23 mouse cellular contexts compared by ENCODE assay signal in the genomic region with DNA sequence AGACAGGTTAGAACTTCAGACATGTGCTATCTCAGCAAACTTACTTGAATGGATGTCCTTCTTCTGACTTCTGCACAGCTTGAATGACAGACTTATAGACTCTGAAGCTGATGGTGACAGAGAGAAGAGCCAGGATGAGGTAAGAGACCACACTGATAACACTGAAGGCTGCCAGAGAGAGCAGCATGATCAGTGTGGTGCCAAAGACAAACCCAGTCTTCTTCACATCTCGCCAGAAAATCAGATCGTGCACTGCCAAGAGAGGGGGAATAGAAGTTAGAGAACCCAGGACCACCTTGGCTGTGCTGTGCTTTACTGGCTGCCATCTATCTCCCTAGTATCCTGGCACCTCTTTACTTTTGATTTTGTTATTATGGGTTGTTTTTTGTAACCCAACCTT. TPM values are rescaled to one million over a fixed set of nuclear protein-coding genes. Genes with fewer than 3 reads are reported as not detected.
A peak's percentile ranks its signal among the peaks of the same experiment; 100 is the strongest.
DNase-seq lines count a peak whose midpoint lies in the region; ATAC-seq lines count a peak whose summit lies in the region.
"Had no signal": no experiment of that assay in that cellular context is flagged by ENCODE, and none has a peak within 500 bp of the region (broad histone marks: within the 10 kb centered on the region; RNA-seq: fewer than 3 reads in every experiment).

No protein-coding gene starts in this region.

- H3K27me3 ChIP-seq in forebrain, embryonic 15.5 days, result no peaks in the 10 kb centered on the region
- no peaks in the 10 kb centered on the region for H3K27me3 ChIP-seq in forebrain, embryonic 11.5 days (ENCODE audit: control insufficient read depth, insufficient read depth, low read length)
- H3K27me3 ChIP-seq in kidney, embryonic 15.5 days, result no peaks in the 10 kb centered on the region
- H3K27me3 ChIP-seq: embryonic facial prominence, embryonic 15.5 days; hindbrain, embryonic 13.5 days had no signal

- DNase-seq in cerebellum, postnatal 10 days, result peak; percentile 79 to 87
- DNase-seq in cerebellum, adult 11-12 months, result no peak
- no peak for DNase-seq in forebrain, embryonic 11.5 days (ENCODE audit: low spot score)
- peak; percentile 52 for DNase-seq in left cerebral cortex, postnatal 4 days
- DNase-seq in left cerebral cortex, adult 18-20 months (ENCODE audit: low spot score in 2 of 2), result no peak
- DNase-seq: adrenal gland, adult 8-10 months; adrenal gland, postnatal 36 days; B cell, adult 2 months; cerebellum, adult 18-20 months; cerebellum, adult 9-11 months; embryo, embryonic 11 days; gastrocnemius, adult 2 months; gastrocnemius, postnatal 36 days; heart, postnatal 14 days; kidney, adult 11 months; kidney, adult 9 months had no signal

- 62% methylated on average over 2 of the region's 2 CpGs for WGBS in forebrain, embryonic 15.5 days
- WGBS in forebrain, embryonic 11.5 days, result 86% methylated on average over 2 of the region's 2 CpGs
- WGBS in kidney, embryonic 15.5 days, result 91% methylated on average over 2 of the region's 2 CpGs

- intact Hi-C loops in left cerebral cortex, postnatal 4 days (cut with DNase I), result no loop called here

- no peak overlapping the region for H3K4me3 ChIP-seq in forebrain, embryonic 15.5 days
- H3K4me3 ChIP-seq in forebrain, embryonic 11.5 days (ENCODE audit: low read depth, low read length), result no peak overlapping the region
- no peak overlapping the region for H3K4me3 ChIP-seq in kidney, embryonic 15.5 days (replicated peaks)
- H3K4me3 ChIP-seq: embryonic facial prominence, embryonic 15.5 days; erythroblast, embryonic 14.5 days; gastrocnemius, adult 2 months; hindbrain, embryonic 13.5 days had no signal

- no peak overlapping the region for H3K9ac ChIP-seq in forebrain, embryonic 15.5 days (replicated peaks)
- no peak overlapping the region for H3K9ac ChIP-seq in forebrain, embryonic 11.5 days (ENCODE audit: low read length)
- no peak overlapping the region for H3K9ac ChIP-seq in kidney, embryonic 15.5 days
- H3K9ac ChIP-seq: embryonic facial prominence, embryonic 15.5 days; hindbrain, embryonic 13.5 days had no signal

- H3K4me2 ChIP-seq in forebrain, embryonic 15.5 days (replicated peaks), result no peak overlapping the region
- no peak overlapping the region for H3K4me2 ChIP-seq in forebrain, embryonic 11.5 days (ENCODE audit: low read depth, low read length, severe bottlenecking)
- no peak overlapping the region for H3K4me2 ChIP-seq in kidney, embryonic 15.5 days
- H3K4me2 ChIP-seq: embryonic facial prominence, embryonic 15.5 days; hindbrain, embryonic 13.5 days had no signal

- peaks cover 48% of the 10 kb centered on the region for H3K36me3 ChIP-seq in forebrain, embryonic 15.5 days
- peaks cover 13% of the 10 kb centered on the region for H3K36me3 ChIP-seq in forebrain, embryonic 11.5 days (ENCODE audit: control insufficient read depth, insufficient read depth, low read length)
- peaks cover 52% of the 10 kb centered on the region for H3K36me3 ChIP-seq in kidney, embryonic 15.5 days

- peak; percentile 42; the same call in 1 of the 2 replicates for ATAC-seq in forebrain, embryonic 15.5 days (replicated peaks)
- ATAC-seq in forebrain, embryonic 11.5 days (replicated peaks; ENCODE audit: low FRiP score), result no peak
- ATAC-seq in kidney, embryonic 15.5 days (replicated peaks; ENCODE audit: low FRiP score), result no peak
- ATAC-seq: CD4-positive, CD25-positive, alpha-beta regulatory T cell, adult 4 months had no signal

- H3K27ac ChIP-seq in forebrain, embryonic 15.5 days (replicated peaks), result 0 out of 2 replicates have a peak overlapping the region, but pooled peaks have one; percentile 25
- H3K27ac ChIP-seq in forebrain, embryonic 11.5 days (ENCODE audit: low read depth, low read length), result no peak overlapping the region
- H3K27ac ChIP-seq in kidney, embryonic 15.5 days, result no peak overlapping the region
- H3K27ac ChIP-seq: embryonic facial prominence, embryonic 15.5 days; gastrocnemius, adult 2 months; hindbrain, embryonic 13.5 days had no signal

- no peaks in the 10 kb centered on the region for H3K9me3 ChIP-seq in forebrain, embryonic 15.5 days
- H3K9me3 ChIP-seq in forebrain, embryonic 11.5 days (ENCODE audit: control insufficient read depth, low read length), result no peaks in the 10 kb centered on the region
- H3K9me3 ChIP-seq in kidney, embryonic 15.5 days (replicated peaks), result no peaks in the 10 kb centered on the region
- H3K9me3 ChIP-seq: embryonic facial prominence, embryonic 15.5 days; G1E; hindbrain, embryonic 13.5 days had no signal

- peaks cover 16% of the 10 kb centered on the region for H3K4me1 ChIP-seq in forebrain, embryonic 15.5 days
- H3K4me1 ChIP-seq in forebrain, embryonic 11.5 days (replicated peaks; ENCODE audit: control insufficient read depth, insufficient read depth, low read length), result no peaks in the 10 kb centered on the region
- 0 out of 2 replicates have a peak, but pooled peaks cover 2% of the 10 kb centered on the region for H3K4me1 ChIP-seq in kidney, embryonic 15.5 days

RNA-seq across cellular contexts. Expression of gene 2700081O15Rik, which starts 17.5 kb away (rescaled TPM):
- polyA plus RNA-seq in forebrain, embryonic 15.5 days (2015; fragmentation: Nextera tagmentation; extraction: Ambion mirVana), result 27.8 and 29.3 TPM in 2 replicates
- 11.5 and 14.2 TPM in 2 replicates for polyA plus RNA-seq in forebrain, embryonic 11.5 days (2014; fragmentation: Nextera tagmentation; extraction: Ambion mirVana)
- total RNA-seq in left cerebral cortex, postnatal 4 days (2021), result 100 to 1,000 TPM; 145 to 166 TPM
- 10 to 100 TPM; 29.5 to 31.1 TPM for total RNA-seq in left cerebral cortex, adult 18-20 months (2021)
- 6.0 and 7.4 TPM in 2 replicates for polyA plus RNA-seq in kidney, embryonic 15.5 days (2015; fragmentation: Nextera tagmentation; extraction: Ambion mirVana)

RNA-seq across cellular contexts. Expression of gene Rtn3, which starts 48.2 kb away (rescaled TPM):
- polyA plus RNA-seq in forebrain, embryonic 15.5 days (2015; fragmentation: Nextera tagmentation; extraction: Ambion mirVana), result 517 and 533 TPM in 2 replicates
- 268 and 273 TPM in 2 replicates for polyA plus RNA-seq in forebrain, embryonic 11.5 days (2014; fragmentation: Nextera tagmentation; extraction: Ambion mirVana)
- 100 to 1,000 TPM; 589 to 625 TPM for total RNA-seq in left cerebral cortex, postnatal 4 days (2021)
- 100 to 1,000 TPM; 828 to 858 TPM for total RNA-seq in left cerebral cortex, adult 18-20 months (2021)
- 157 TPM in 2 replicates for polyA plus RNA-seq in kidney, embryonic 15.5 days (2015; fragmentation: Nextera tagmentation; extraction: Ambion mirVana)

RNA-seq across cellular contexts. Expression of gene Spindoc, which starts 52.1 kb away (rescaled TPM):
- polyA plus RNA-seq in forebrain, embryonic 15.5 days (2015; fragmentation: Nextera tagmentation; extraction: Ambion mirVana), result 38.7 and 43.9 TPM in 2 replicates
- polyA plus RNA-seq in forebrain, embryonic 11.5 days (2014; fragmentation: Nextera tagmentation; extraction: Ambion mirVana), result 39.9 and 52.0 TPM in 2 replicates
- 10 to 100 TPM; 38.9 to 43.9 TPM for total RNA-seq in left cerebral cortex, postnatal 4 days (2021)
- 10 to 100 TPM; 29.1 to 30.8 TPM for total RNA-seq in left cerebral cortex, adult 18-20 months (2021)
- polyA plus RNA-seq in kidney, embryonic 15.5 days (2015; fragmentation: Nextera tagmentation; extraction: Ambion mirVana), result 31.5 and 33.9 TPM in 2 replicates

RNA-seq across cellular contexts. Expression of gene Atl3, which starts 59.0 kb away (rescaled TPM):
- 6.4 and 8.1 TPM in 2 replicates for polyA plus RNA-seq in forebrain, embryonic 15.5 days (2015; fragmentation: Nextera tagmentation; extraction: Ambion mirVana)
- polyA plus RNA-seq in forebrain, embryonic 11.5 days (2014; fragmentation: Nextera tagmentation; extraction: Ambion mirVana), result 9.8 and 10.3 TPM in 2 replicates
- 10 to 100 TPM; 23.6 to 24.6 TPM for total RNA-seq in left cerebral cortex, postnatal 4 days (2021)
- total RNA-seq in left cerebral cortex, adult 18-20 months (2021), result 10 to 100 TPM; 22.2 to 23.5 TPM
- polyA plus RNA-seq in kidney, embryonic 15.5 days (2015; fragmentation: Nextera tagmentation; extraction: Ambion mirVana), result 12.2 and 12.3 TPM in 2 replicates

Comparison
In these comparisons a context has a peak if more than half of its experiments do, and no peak if none do; other contexts are left out.
1. DNase-seq: peak in cerebellum, postnatal 10 days (2 of 2) and left cerebral cortex, postnatal 4 days (single experiment); none in cerebellum, adult 11-12 months (single experiment), forebrain, embryonic 11.5 days (single experiment) and left cerebral cortex, adult 18-20 months (0 of 2).